Mouse (Mus musculus) MEL (cell line): ENCODE results near the gene Pdlim4.

ENCODE experiments used
- BHLHE40 ChIP-seq: IDR thresholded peaks from 2 replicates; pipeline ENCODE4 v1.6.1; 2012; ENCODE audit warnings: low read depth, mild to moderate bottlenecking, inconsistent platforms, low read length, improper control_type of control experiment, borderline replicate concordance
- CTCF ChIP-seq, 3 experiments: IDR thresholded peaks in 2 of 3; conservative IDR thresholded peaks in 1 of 3; 2 replicates each; pipeline ENCODE4 v1.5.1; 2011 to 2012; ENCODE audit warnings: low read length in 3 of 3, low read depth in 2 of 3, mild to moderate bottlenecking in 2 of 3, improper control_type of control experiment in 1 of 3, inconsistent platforms in 1 of 3, mixed read lengths in 1 of 3, moderate library complexity in 1 of 3; ENCODE audit not compliant: control insufficient read depth in 1 of 3, insufficient read depth in 1 of 3, poor library complexity in 1 of 3, severe bottlenecking in 1 of 3
- E2F4 ChIP-seq: IDR thresholded peaks from 2 replicates; pipeline ENCODE4 v1.6.1; 2011; ENCODE audit warnings: low read depth, low read length, improper control_type of control experiment, borderline replicate concordance
- ELF1 ChIP-seq: IDR thresholded peaks from 2 replicates; pipeline ENCODE4 v1.6.1; 2014; ENCODE audit warnings: low read depth, mild to moderate bottlenecking, inconsistent platforms, low read length, improper control_type of control experiment, moderate library complexity
- EP300 ChIP-seq, 2 experiments: IDR thresholded peaks; 2 replicates each; pipeline ENCODE4 v1.6.1; 2011; ENCODE audit warnings: improper control_type of control experiment in 2 of 2, low read length in 2 of 2, low read depth in 1 of 2, mild to moderate bottlenecking in 1 of 2
- ETS1 ChIP-seq: IDR thresholded peaks from 2 replicates; pipeline ENCODE4 v1.6.1; 2012; ENCODE audit warnings: low read depth, mild to moderate bottlenecking, inconsistent platforms, low read length, improper control_type of control experiment, moderate library complexity
- HCFC1 ChIP-seq: IDR thresholded peaks from 2 replicates; pipeline ENCODE4 v1.6.1; 2012; ENCODE audit warnings: low read depth, mild to moderate bottlenecking, inconsistent platforms, low read length, improper control_type of control experiment, moderate library complexity
- MAFK ChIP-seq: IDR thresholded peaks from 2 replicates; pipeline ENCODE4 v1.6.1; 2011; ENCODE audit warnings: low read depth, mild to moderate bottlenecking, low read length, improper control_type of control experiment, borderline replicate concordance
- MAX ChIP-seq: IDR thresholded peaks from 2 replicates; pipeline ENCODE4 v1.6.1; 2011; ENCODE audit warnings: low read length, improper control_type of control experiment
- NRF1 ChIP-seq: IDR thresholded peaks from 2 replicates; pipeline ENCODE4 v1.6.1; 2014; ENCODE audit warnings: low read depth, mild to moderate bottlenecking, inconsistent platforms, low read length, improper control_type of control experiment, moderate library complexity; ENCODE audit not compliant: poor library complexity, insufficient read depth, severe bottlenecking
- POLR2A ChIP-seq, 2 experiments: IDR thresholded peaks; 2 replicates each; pipeline ENCODE4 v1.6.1; 2011 to 2012; ENCODE audit warnings: low read length in 2 of 2, mild to moderate bottlenecking in 2 of 2, control low read depth in 1 of 2, improper control_type of control experiment in 1 of 2, low read depth in 1 of 2, moderate library complexity in 1 of 2; ENCODE audit not compliant: control insufficient read depth in 1 of 2, insufficient read depth in 1 of 2, poor library complexity in 1 of 2
- TAL1 ChIP-seq: IDR thresholded peaks from 2 replicates; pipeline ENCODE4 v1.6.1; 2012; ENCODE audit warnings: mild to moderate bottlenecking, inconsistent platforms, low read length, moderate library complexity, mixed read lengths
- ZMIZ1 ChIP-seq: IDR thresholded peaks from 2 replicates; pipeline ENCODE4 v1.6.1; 2012; ENCODE audit warnings: low read depth, mild to moderate bottlenecking, inconsistent platforms, low read length, improper control_type of control experiment, moderate library complexity

DNA sequence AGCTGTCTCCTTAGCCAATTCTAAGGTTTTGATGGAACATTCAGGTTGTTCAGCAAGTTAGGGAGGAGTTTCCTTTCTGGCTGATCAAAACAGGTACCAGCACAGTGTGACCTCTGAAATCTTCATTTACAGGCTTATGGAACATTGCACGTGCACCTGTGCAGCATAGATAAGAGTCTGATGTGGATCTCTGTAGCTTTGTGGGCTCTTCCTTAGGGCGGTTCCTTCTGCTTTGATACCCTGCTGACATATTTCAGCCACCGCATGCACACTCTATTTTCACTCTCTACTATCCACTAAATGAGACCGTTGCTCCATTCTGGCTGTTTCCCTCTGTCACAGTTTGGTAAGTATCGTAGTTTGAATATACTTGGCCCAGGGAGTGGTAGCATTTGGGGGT lies 13.9 kb upstream of the Pdlim4 start:
- TF ChIP-seq POLR2A (IDR thresholded peaks at IDR 0.05; ENCODE audit: control insufficient read depth in 1 of 2, insufficient read depth in 1 of 2, low read depth in 1 of 2, low read length in 2 of 2, poor library complexity in 1 of 2) (no peak), EP300 (IDR thresholded peaks at IDR 0.05; ENCODE audit: low read depth in 1 of 2, low read length in 2 of 2) (peak; percentile 59 to 64), CTCF (IDR thresholded peaks at IDR 0.05 in 2 of 3, conservative IDR thresholded peaks at IDR 0.05 in 1 of 3; ENCODE audit: control insufficient read depth in 1 of 3, insufficient read depth in 1 of 3, low read depth in 2 of 3, low read length in 3 of 3, poor library complexity in 1 of 3, severe bottlenecking in 1 of 3) (no peak), MAFK (no peak), ELF1 (no peak), BHLHE40 (peak; percentile 98), E2F4 (no peak), NRF1 (no peak), MAX (peak; percentile 62; the same call in 1 of the 2 replicates), ETS1 (peak; percentile 53; the same call in 1 of the 2 replicates), HCFC1 (no peak), TAL1 (peak; percentile 33; the same call in 1 of the 2 replicates), ZMIZ1 (no peak)
